In genomic region chrX:161873511-161873910, GRCm38 (mm10) we compare ENCODE assay signal across 10 mouse cellular contexts.
DNase-seq lines count a peak whose midpoint lies in the region; ATAC-seq and TF ChIP-seq lines count a peak whose summit lies in the region.
"Had no signal": no experiment of that assay in that cellular context is flagged by ENCODE, and none has a peak within 500 bp of the region (broad histone marks: within the 10 kb centered on the region; RNA-seq: fewer than 3 reads in every experiment).

No protein-coding gene starts in this region.

- no peak overlapping the region for H3K4me2 ChIP-seq in hindbrain, embryonic 14.5 days (replicated peaks)
- no peak overlapping the region for H3K4me2 ChIP-seq in hindbrain, embryonic 13.5 days
- H3K4me2 ChIP-seq: embryonic facial prominence, embryonic 15.5 days had no signal

- ATAC-seq in hindbrain, embryonic 14.5 days (ENCODE audit: low FRiP score) = no peak
- ATAC-seq in hindbrain, embryonic 13.5 days (ENCODE audit: low FRiP score) = no peak

- intact Hi-C loops in heart, postnatal 36 days (cut with DNase I) = loop anchor here (1.0 to 5.0 kb wide), 3 partner anchors 284 to 579 kb away; partner anchors contain the start of gene Nhs

- peaks cover 16% of the 10 kb centered on the region for H3K27me3 ChIP-seq in hindbrain, embryonic 14.5 days (ENCODE audit: control insufficient read depth, insufficient read depth, low read length)
- H3K27me3 ChIP-seq in hindbrain, embryonic 13.5 days = peaks cover 26% of the 10 kb centered on the region; the same call in 1 of the 2 replicates
- H3K27me3 ChIP-seq in thymus, adult 2 months (ENCODE audit: control insufficient read depth, insufficient read depth, low read length) = no peaks in the 10 kb centered on the region
- H3K27me3 ChIP-seq: embryonic facial prominence, embryonic 15.5 days had no signal

- H3K4me1 ChIP-seq in hindbrain, embryonic 14.5 days (replicated peaks; ENCODE audit: control insufficient read depth, insufficient read depth, low read length) = no peaks in the 10 kb centered on the region
- H3K4me1 ChIP-seq in hindbrain, embryonic 13.5 days (replicated peaks) = no peaks in the 10 kb centered on the region
- H3K4me1 ChIP-seq in thymus, adult 2 months (replicated peaks; ENCODE audit: control insufficient read depth, insufficient read depth, low read length) = no peaks in the 10 kb centered on the region
- no peaks in the 10 kb centered on the region for H3K4me1 ChIP-seq in cortical plate, adult 2 months (ENCODE audit: control insufficient read depth, insufficient read depth, low read length)
- H3K4me1 ChIP-seq: embryonic facial prominence, embryonic 15.5 days; midbrain, embryonic 10.5 days had no signal

- peak; percentile 29 for DNase-seq in hindbrain, embryonic 14.5 days (ENCODE audit: low spot score)
- DNase-seq in thymus, adult 2 months = peak; percentile 1
- no peak for DNase-seq in thymus, postnatal 0 days (ENCODE audit: low spot score)
- DNase-seq in retina, postnatal 7 days (ENCODE audit: low read depth, low spot score) = peak; percentile 4
- no peak for DNase-seq in heart, postnatal 36 days
- no peak for DNase-seq in urinary bladder, postnatal 10 days (ENCODE audit: low spot score)

- H3K4me3 ChIP-seq in hindbrain, embryonic 14.5 days (replicated peaks; ENCODE audit: low read length) = no peak overlapping the region
- no peak overlapping the region for H3K4me3 ChIP-seq in hindbrain, embryonic 13.5 days
- H3K4me3 ChIP-seq in thymus, adult 2 months (ENCODE audit: control insufficient read depth, insufficient read depth, low read length) = no peak overlapping the region
- H3K4me3 ChIP-seq in cortical plate, adult 2 months (ENCODE audit: insufficient read depth, low read length) = no peak overlapping the region
- H3K4me3 ChIP-seq: embryonic facial prominence, embryonic 15.5 days; midbrain, embryonic 10.5 days had no signal

- H3K27ac ChIP-seq in hindbrain, embryonic 14.5 days = no peak overlapping the region
- H3K27ac ChIP-seq in hindbrain, embryonic 13.5 days = no peak overlapping the region
- H3K27ac ChIP-seq in thymus, adult 2 months (ENCODE audit: control insufficient read depth, insufficient read depth, low read length) = no peak overlapping the region
- H3K27ac ChIP-seq in cortical plate, adult 2 months (ENCODE audit: insufficient read depth, low read length) = no peak overlapping the region
- H3K27ac ChIP-seq: embryonic facial prominence, embryonic 15.5 days; midbrain, embryonic 10.5 days had no signal

- no peaks in the 10 kb centered on the region for H3K36me3 ChIP-seq in hindbrain, embryonic 14.5 days (replicated peaks; ENCODE audit: control insufficient read depth, insufficient read depth)
- no peaks in the 10 kb centered on the region for H3K36me3 ChIP-seq in hindbrain, embryonic 13.5 days
- H3K36me3 ChIP-seq in thymus, adult 2 months (ENCODE audit: control insufficient read depth, insufficient read depth, low read length) = no peaks in the 10 kb centered on the region
- H3K36me3 ChIP-seq: embryonic facial prominence, embryonic 15.5 days had no signal

- H3K9me3 ChIP-seq in hindbrain, embryonic 14.5 days (ENCODE audit: control insufficient read depth, low read length) = no peaks in the 10 kb centered on the region
- no peaks in the 10 kb centered on the region for H3K9me3 ChIP-seq in hindbrain, embryonic 13.5 days
- H3K9me3 ChIP-seq: embryonic facial prominence, embryonic 15.5 days; midbrain, embryonic 10.5 days had no signal

- TF ChIP-seq POLR2A in thymus, adult 2 months (IDR thresholded peaks at IDR 0.05; ENCODE audit: control insufficient read depth, extremely low read depth, insufficient read depth, low read length, poor library complexity) = no peak
- no peak for TF ChIP-seq POLR2A in cortical plate, adult 2 months (IDR thresholded peaks at IDR 0.05; ENCODE audit: extremely low read depth, insufficient read depth, low read length)

- no peak overlapping the region for H3K9ac ChIP-seq in hindbrain, embryonic 14.5 days
- H3K9ac ChIP-seq in hindbrain, embryonic 13.5 days = no peak overlapping the region
- H3K9ac ChIP-seq: embryonic facial prominence, embryonic 15.5 days had no signal

- no peak for TF ChIP-seq CTCF in thymus, adult 2 months (IDR thresholded peaks at IDR 0.05; ENCODE audit: borderline replicate concordance, control insufficient read depth, extremely low read depth, insufficient read depth, low read length, poor library complexity)
- 0 out of 2 replicates have a peak, but pooled peaks have one; percentile 1 for TF ChIP-seq CTCF in cortical plate, adult 2 months (IDR thresholded peaks at IDR 0.05; ENCODE audit: extremely low read depth, insufficient read depth, low read length)

Comparison
In these comparisons a context has a peak if more than half of its experiments do, and no peak if none do; other contexts are left out.
1. DNase-seq: peak in hindbrain, embryonic 14.5 days (single experiment), thymus, adult 2 months (single experiment) and retina, postnatal 7 days (single experiment); none in thymus, postnatal 0 days (single experiment), heart, postnatal 36 days (0 of 2) and urinary bladder, postnatal 10 days (single experiment).